Comparison of ENCODE assay signal across 25 mouse cellular contexts in the genomic region with DNA sequence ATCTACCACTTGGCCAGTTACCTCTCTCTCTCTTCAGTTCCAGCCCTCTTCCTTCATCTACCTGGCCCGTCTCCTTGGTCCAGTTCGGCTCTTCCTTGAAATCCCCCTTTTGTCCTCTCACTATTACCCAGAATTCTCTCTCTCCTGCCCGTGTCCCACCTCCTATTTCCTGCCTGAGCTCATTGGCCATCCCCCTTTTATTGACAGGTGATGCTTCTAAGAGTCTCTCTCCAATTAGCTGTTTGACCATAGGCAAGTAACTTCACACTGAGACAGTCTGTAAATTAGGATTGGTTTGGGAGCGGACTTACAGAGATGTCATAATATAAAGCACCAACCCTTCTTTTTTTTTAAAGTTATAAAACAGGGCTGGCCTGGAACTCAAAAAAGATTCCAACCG. TPM values are rescaled to one million over a fixed set of nuclear protein-coding genes. Genes with fewer than 3 reads are reported as not detected.
DNase-seq lines count a peak whose midpoint lies in the region; ATAC-seq and TF ChIP-seq lines count a peak whose summit lies in the region.
"Had no signal": no experiment of that assay in that cellular context is flagged by ENCODE, and none has a peak within 500 bp of the region (broad histone marks: within the 10 kb centered on the region; RNA-seq: fewer than 3 reads in every experiment).

No protein-coding gene starts in this region.

- 89% methylated on average over 5 of the region's 5 CpGs for WGBS in heart, adult 2 months
- WGBS in forebrain, embryonic 11.5 days = 91% methylated on average over 5 of the region's 5 CpGs

- H3K36me3 ChIP-seq in heart, adult 2 months (ENCODE audit: control insufficient read depth, insufficient read depth, low read length) = no peaks in the 10 kb centered on the region; the same call in 1 of the 2 replicates
- H3K36me3 ChIP-seq in forebrain, embryonic 11.5 days (ENCODE audit: control insufficient read depth, insufficient read depth, low read length) = no peaks in the 10 kb centered on the region
- H3K36me3 ChIP-seq: embryonic facial prominence, embryonic 13.5 days; embryonic facial prominence, embryonic 15.5 days; forebrain, embryonic 15.5 days had no signal

- H3K27me3 ChIP-seq in heart, adult 2 months (ENCODE audit: control insufficient read depth, insufficient read depth, low read length) = no peaks in the 10 kb centered on the region
- no peaks in the 10 kb centered on the region for H3K27me3 ChIP-seq in forebrain, embryonic 11.5 days (ENCODE audit: control insufficient read depth, insufficient read depth, low read length)
- H3K27me3 ChIP-seq: embryonic facial prominence, embryonic 13.5 days; embryonic facial prominence, embryonic 15.5 days; forebrain, embryonic 13.5 days; forebrain, embryonic 15.5 days; Patski had no signal

- H3K4me3 ChIP-seq in heart, adult 2 months = no peak overlapping the region
- H3K4me3 ChIP-seq in forebrain, embryonic 11.5 days (ENCODE audit: low read depth, low read length) = no peak overlapping the region
- H3K4me3 ChIP-seq: embryonic facial prominence, embryonic 13.5 days; embryonic facial prominence, embryonic 15.5 days; erythroblast, embryonic 14.5 days; forebrain, embryonic 10.5 days; forebrain, embryonic 13.5 days; forebrain, embryonic 15.5 days had no signal

- intact Hi-C loops in heart, adult 2 months (cut with DNase I) = no loop called here

- TF ChIP-seq EP300 in heart, adult 2 months (IDR thresholded peaks at IDR 0.05; ENCODE audit: insufficient read depth, low read depth, low read length) = no peak

- DNase-seq in heart, adult 11 months = peak; percentile 54
- DNase-seq in heart, adult 2 months = no peak
- peak; percentile 30 for DNase-seq in ES-CJ7 (ENCODE audit: low read depth, low spot score)
- DNase-seq in R1 (ENCODE audit: low read depth, low spot score) = peak; percentile 59
- no peak for DNase-seq in forebrain, embryonic 11.5 days (ENCODE audit: low spot score)
- DNase-seq in embryo, embryonic 10.5 days (ENCODE audit: low spot score) = no peak
- DNase-seq: adrenal gland, adult 8-10 months; adrenal gland, postnatal 14 days; adrenal gland, postnatal 36 days; cerebellum, adult 11-12 months; cerebellum, adult 2 months; cerebellum, adult 9-10 months; cerebellum, postnatal 10 days; cerebellum, postnatal 25 days; embryo, embryonic 11 days; forebrain, postnatal 0 days had no signal

- H3K9me3 ChIP-seq in forebrain, embryonic 11.5 days (ENCODE audit: control insufficient read depth, low read length) = no peaks in the 10 kb centered on the region
- H3K9me3 ChIP-seq: embryonic facial prominence, embryonic 13.5 days; embryonic facial prominence, embryonic 15.5 days; forebrain, embryonic 10.5 days; forebrain, embryonic 13.5 days; forebrain, embryonic 15.5 days; G1E had no signal

- H3K4me1 ChIP-seq in heart, adult 2 months (ENCODE audit: control insufficient read depth, insufficient read depth, low read length) = peaks cover 2% of the 10 kb centered on the region
- no peaks in the 10 kb centered on the region for H3K4me1 ChIP-seq in forebrain, embryonic 11.5 days (replicated peaks; ENCODE audit: control insufficient read depth, insufficient read depth, low read length)
- H3K4me1 ChIP-seq: embryonic facial prominence, embryonic 13.5 days; embryonic facial prominence, embryonic 15.5 days; forebrain, embryonic 10.5 days; forebrain, embryonic 13.5 days; forebrain, embryonic 15.5 days had no signal

- H3K79me2 ChIP-seq in heart, adult 2 months (replicated peaks; ENCODE audit: control insufficient read depth, insufficient read depth, low read length) = peaks cover under 1% of the 10 kb centered on the region; the same call in 1 of the 2 replicates

- no peak overlapping the region for H3K27ac ChIP-seq in heart, adult 2 months
- no peak overlapping the region for H3K27ac ChIP-seq in forebrain, embryonic 11.5 days (ENCODE audit: low read depth, low read length)
- H3K27ac ChIP-seq: embryonic facial prominence, embryonic 13.5 days; embryonic facial prominence, embryonic 15.5 days; forebrain, embryonic 10.5 days; forebrain, embryonic 13.5 days; forebrain, embryonic 15.5 days had no signal

- ATAC-seq in forebrain, embryonic 11.5 days (replicated peaks; ENCODE audit: low FRiP score) = no peak
- ATAC-seq: activated CD4-positive, CD25-positive, alpha-beta regulatory T cell, adult 4 months; forebrain, embryonic 13.5 days; forebrain, embryonic 15.5 days; forebrain, postnatal 0 days; Patski had no signal

- no peak for TF ChIP-seq POLR2A in heart, adult 2 months (IDR thresholded peaks at IDR 0.05; ENCODE audit: insufficient read depth, low read depth, low read length)

- H3K9ac ChIP-seq in heart, adult 2 months (ENCODE audit: low read depth, low read length) = no peak overlapping the region
- no peak overlapping the region for H3K9ac ChIP-seq in forebrain, embryonic 11.5 days (ENCODE audit: low read length)
- H3K9ac ChIP-seq: embryonic facial prominence, embryonic 13.5 days; embryonic facial prominence, embryonic 15.5 days; forebrain, embryonic 13.5 days; forebrain, embryonic 15.5 days; forebrain, postnatal 0 days had no signal

- no peak for TF ChIP-seq CTCF in heart, adult 2 months (IDR thresholded peaks at IDR 0.05)

- H3K4me2 ChIP-seq in forebrain, embryonic 11.5 days (ENCODE audit: low read depth, low read length, severe bottlenecking) = no peak overlapping the region
- H3K4me2 ChIP-seq: embryonic facial prominence, embryonic 13.5 days; embryonic facial prominence, embryonic 15.5 days; forebrain, embryonic 13.5 days; forebrain, embryonic 15.5 days had no signal

RNA-seq across cellular contexts. Expression of a gene that starts 14.8 kb away (rescaled TPM):
- total RNA-seq in heart, adult 2 months (2021) = 10 to 100 TPM; 14.7 to 15.3 TPM
- polyA plus RNA-seq in heart, adult 2 months (2012; rRNA removed) = 12.7 and 15.4 TPM in 2 replicates
- polyA plus RNA-seq in forebrain, embryonic 11.5 days (2014; fragmentation: Nextera tagmentation; extraction: Ambion mirVana) = 19.9 and 20.1 TPM in 2 replicates

RNA-seq across cellular contexts. Expression of a gene that starts 34.0 kb away (rescaled TPM):
- 1 to 10 TPM; 7.1 to 8.5 TPM for total RNA-seq in heart, adult 2 months (2021)
- 3.2 and 3.9 TPM in 2 replicates for polyA plus RNA-seq in heart, adult 2 months (2012; rRNA removed)
- polyA plus RNA-seq in forebrain, embryonic 11.5 days (2014; fragmentation: Nextera tagmentation; extraction: Ambion mirVana) = 18.2 and 20.2 TPM in 2 replicates

RNA-seq across cellular contexts. Expression of a gene that starts 34.3 kb away (rescaled TPM):
- 10 to 100 TPM; 43.1 to 54.1 TPM for total RNA-seq in heart, adult 2 months (2021)
- 66.4 and 87.7 TPM in 2 replicates for polyA plus RNA-seq in heart, adult 2 months (2012; rRNA removed)
- 25.2 and 25.9 TPM in 2 replicates for polyA plus RNA-seq in forebrain, embryonic 11.5 days (2014; fragmentation: Nextera tagmentation; extraction: Ambion mirVana)

Comparison
In these comparisons a context has a peak if more than half of its experiments do, and no peak if none do; other contexts are left out.
1. DNase-seq: peak in heart, adult 11 months (single experiment), ES-CJ7 (single experiment) and R1 (single experiment); none in heart, adult 2 months (0 of 2), forebrain, embryonic 11.5 days (single experiment) and embryo, embryonic 10.5 days (single experiment).